Mouse (Mus musculus) brain, embryonic 14.5 days (tissue): ENCODE results near the gene Btbd2.

ENCODE experiments used
- CTCF ChIP-seq: fragments of 200-500 bp; IDR thresholded peaks from 2 replicates; pipeline ENCODE4 v1.5.1; 2012; ENCODE audit warnings: inconsistent platforms, mild to moderate bottlenecking, moderate library complexity, borderline replicate concordance; ENCODE audit not compliant: insufficient read depth, insufficient read length; ENCODE audit errors: extremely low read depth
- POLR2A ChIP-seq: fragments of 200-500 bp; IDR thresholded peaks from 2 replicates; pipeline ENCODE4 v1.6.1; 2012; ENCODE audit warnings: mild to moderate bottlenecking, inconsistent platforms, borderline replicate concordance; ENCODE audit not compliant: poor library complexity, insufficient read depth, insufficient read length, severe bottlenecking; ENCODE audit errors: extremely low read depth

DNA sequence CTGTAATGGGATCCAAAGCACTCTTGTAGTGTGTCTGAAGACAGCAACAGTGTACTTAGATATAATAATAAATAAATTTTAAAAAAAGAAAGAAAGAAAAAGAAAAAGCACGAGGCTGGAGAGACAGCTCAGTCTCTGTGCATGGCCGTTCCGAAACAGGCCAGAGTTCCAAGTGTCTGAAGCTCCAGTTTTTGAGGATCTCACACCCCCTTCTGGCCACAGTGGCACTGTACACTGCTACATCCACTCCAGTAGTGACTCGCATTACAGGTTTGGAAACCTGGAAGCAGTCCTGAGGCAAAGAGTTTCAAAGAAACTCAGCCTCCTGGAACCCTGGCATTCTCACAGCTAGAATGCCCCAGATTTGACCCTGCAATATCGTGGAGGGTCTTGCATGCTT, 31.0 kb upstream of the Btbd2 start:
- TF ChIP-seq POLR2A (no peak), CTCF (peak; percentile 62)
